Mouse (Mus musculus): ENCODE results near the gene Naglu. TPM values are rescaled to one million over a fixed set of nuclear protein-coding genes. Genes with fewer than 3 reads are reported as not detected.

The Naglu gene
- polyA plus RNA-seq, 1 experiment, result 30.7 TPM

DNA sequence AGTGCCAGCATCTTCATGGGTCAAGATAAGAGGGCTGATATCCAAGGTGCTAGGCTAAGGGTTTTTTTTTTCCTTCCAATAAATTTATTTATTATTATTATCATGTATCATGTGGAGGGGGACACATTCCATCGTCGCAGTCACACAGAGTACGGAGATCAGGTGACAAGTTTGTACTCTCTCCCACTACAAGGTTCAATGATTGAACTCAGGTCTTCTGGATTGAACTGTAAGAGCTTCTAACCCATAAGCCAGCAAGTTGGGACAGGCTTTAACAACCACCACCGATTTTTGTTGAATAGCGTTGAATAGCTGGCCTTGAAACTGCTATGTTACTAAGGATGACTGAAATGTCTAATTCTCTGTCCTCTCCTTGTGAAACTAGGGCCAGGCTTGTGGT is 10.6 kb downstream of the Naglu start:
- H3K36me3 ChIP-seq (replicated peaks; ENCODE audit: low read length), result peaks cover 40% of the 10 kb centered on the region
- H3K9me3 ChIP-seq, result no peaks in the 10 kb centered on the region
- H3K4me3 ChIP-seq (replicated peaks), result no peak overlapping the region
- H3K27me3 ChIP-seq (replicated peaks), result peaks cover 21% of the 10 kb centered on the region
- H3K4me1 ChIP-seq, result peaks cover 61% of the 10 kb centered on the region
- no peak for TF ChIP-seq FLI1 (IDR thresholded peaks at IDR 0.05; ENCODE audit: low read length)
- no peak for TF ChIP-seq GATA1 (IDR thresholded peaks at IDR 0.05; ENCODE audit: borderline replicate concordance, low read length)

DNA sequence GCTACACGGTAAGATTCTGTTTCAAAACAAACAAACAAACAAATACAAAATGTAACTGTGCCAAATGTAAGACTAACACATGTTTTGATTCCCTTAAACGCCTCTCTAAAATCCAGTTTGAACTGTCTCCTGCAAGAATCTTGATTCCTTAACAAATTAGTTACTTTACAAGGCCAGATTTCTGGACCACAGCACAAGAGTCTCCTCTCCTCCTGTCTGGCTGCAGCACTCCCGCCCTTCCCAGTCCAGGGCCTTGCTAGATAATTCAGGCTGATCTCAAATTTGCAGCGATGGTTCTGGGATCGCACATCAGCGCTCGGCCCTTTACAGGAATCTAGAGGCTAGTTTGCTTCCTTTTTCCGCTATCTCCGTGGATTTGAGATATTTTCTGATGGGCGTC is 11.8 kb downstream of the Naglu start:
- no peak for TF ChIP-seq GATA1 (IDR thresholded peaks at IDR 0.05; ENCODE audit: borderline replicate concordance, low read length)
- TF ChIP-seq FLI1 (IDR thresholded peaks at IDR 0.05; ENCODE audit: low read length), result no peak
- H3K9me3 ChIP-seq, result no peaks in the 10 kb centered on the region
- peaks cover 21% of the 10 kb centered on the region for H3K27me3 ChIP-seq (replicated peaks)

DNA sequence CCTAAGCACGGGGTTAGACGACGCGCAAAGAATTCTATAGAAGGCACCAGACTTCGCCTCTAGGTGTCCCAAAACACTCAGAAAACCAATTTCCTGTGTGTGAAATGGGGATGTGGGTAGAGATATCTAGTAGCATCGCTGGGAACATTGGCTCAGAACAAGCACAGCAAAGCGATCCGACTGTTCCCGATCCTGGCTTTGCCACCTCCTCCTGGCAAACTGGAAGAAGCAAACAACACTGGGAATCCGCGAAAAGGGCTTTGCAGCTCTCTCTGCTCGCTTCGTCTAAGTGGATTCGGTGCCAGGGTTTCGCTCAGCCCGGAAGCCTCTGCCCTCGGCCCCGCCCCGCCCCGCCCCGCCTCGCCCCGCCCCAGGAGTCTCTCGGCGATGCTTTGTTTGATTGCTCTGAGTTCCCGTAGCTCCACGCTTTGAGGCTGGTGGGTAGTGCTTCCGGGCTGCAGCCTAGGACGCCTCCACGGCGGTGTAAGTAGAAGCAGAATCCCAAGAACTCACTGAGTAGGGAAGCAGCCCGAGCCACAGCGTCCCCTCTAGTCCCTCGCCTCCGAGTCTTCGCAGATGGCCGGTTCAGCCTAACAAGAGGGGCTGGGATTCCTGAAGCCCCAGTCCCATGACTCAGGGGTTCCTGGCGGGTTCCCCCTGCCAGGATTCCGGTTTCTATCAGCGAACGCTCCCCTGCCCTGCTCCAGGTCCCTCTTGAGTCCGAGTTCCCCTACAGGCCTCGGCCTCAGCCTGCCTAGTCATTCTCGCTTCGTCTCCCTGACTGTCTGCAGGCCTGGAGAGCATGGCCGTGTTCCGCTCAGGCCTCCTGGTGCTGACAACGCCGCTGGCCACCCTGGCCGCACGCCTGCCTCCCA is 12.6 kb downstream of the Naglu start, which contains the start of gene Coasy:
Coasy (plus strand) TSS at position 358 of the 875 bp plus-strand sequence.
- Histone ChIP-seq H3K4me1 (peaks cover 78% of the 10 kb centered on the region), H3K36me3 (replicated peaks; ENCODE audit: low read length) (peaks cover 35% of the 10 kb centered on the region), H3K4me3 (replicated peaks) (peak within 1 kb of the TSS; percentile 99), H3K27me3 (replicated peaks) (peaks cover 21% of the 10 kb centered on the region), H3K9me3 (no peaks in the 10 kb centered on the region)
- TF ChIP-seq GATA1 (IDR thresholded peaks at IDR 0.05; ENCODE audit: borderline replicate concordance, low read length), result no peak
- TF ChIP-seq FLI1 (IDR thresholded peaks at IDR 0.05; ENCODE audit: low read length), result no peak

More for the DNA sequence above, 11.8 kb downstream of the Naglu start:
- Histone ChIP-seq H3K4me1 (peaks cover 73% of the 10 kb centered on the region), H3K4me3 (replicated peaks) (peak overlapping the region; percentile 99), H3K36me3 (replicated peaks; ENCODE audit: low read length) (peaks cover 43% of the 10 kb centered on the region)

DNA sequence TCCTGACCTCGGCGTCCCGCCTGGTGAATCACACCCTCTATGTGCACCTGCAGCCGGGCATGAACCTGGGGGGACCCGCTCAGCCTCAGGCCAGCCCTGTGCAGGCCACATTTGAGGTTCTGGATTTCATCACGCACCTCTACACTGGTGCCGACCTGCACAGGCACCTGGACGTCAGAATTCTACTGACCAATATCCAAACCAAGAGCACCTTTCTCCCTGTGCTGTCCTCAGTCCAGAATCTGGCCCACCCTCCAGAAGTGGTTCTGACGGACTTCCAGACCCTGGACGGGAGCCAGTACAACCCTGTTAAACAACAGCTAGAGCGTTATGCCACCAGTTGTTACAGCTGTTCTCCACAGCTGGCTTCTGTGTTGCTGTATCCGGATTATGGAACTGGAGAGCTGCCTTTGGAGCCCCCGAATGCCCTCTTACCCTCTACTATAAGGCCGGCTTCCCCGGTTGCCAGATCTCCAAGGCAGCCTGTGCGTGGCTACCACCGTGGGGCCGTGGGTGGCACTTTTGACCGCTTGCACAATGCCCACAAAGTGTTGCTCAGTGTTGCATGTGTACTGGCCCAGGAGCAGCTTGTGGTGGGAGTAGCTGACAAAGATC is 13.4 kb downstream of the Naglu start:
- H3K4me3 ChIP-seq (replicated peaks), result peak overlapping the region; percentile 99
- H3K9me3 ChIP-seq, result no peaks in the 10 kb centered on the region
- peaks cover 19% of the 10 kb centered on the region for H3K27me3 ChIP-seq (replicated peaks)
- peaks cover 85% of the 10 kb centered on the region for H3K4me1 ChIP-seq
- peaks cover 35% of the 10 kb centered on the region for H3K36me3 ChIP-seq (replicated peaks; ENCODE audit: low read length)
- no peak for TF ChIP-seq FLI1 (IDR thresholded peaks at IDR 0.05; ENCODE audit: low read length)
- no peak for TF ChIP-seq GATA1 (IDR thresholded peaks at IDR 0.05; ENCODE audit: borderline replicate concordance, low read length)

DNA sequence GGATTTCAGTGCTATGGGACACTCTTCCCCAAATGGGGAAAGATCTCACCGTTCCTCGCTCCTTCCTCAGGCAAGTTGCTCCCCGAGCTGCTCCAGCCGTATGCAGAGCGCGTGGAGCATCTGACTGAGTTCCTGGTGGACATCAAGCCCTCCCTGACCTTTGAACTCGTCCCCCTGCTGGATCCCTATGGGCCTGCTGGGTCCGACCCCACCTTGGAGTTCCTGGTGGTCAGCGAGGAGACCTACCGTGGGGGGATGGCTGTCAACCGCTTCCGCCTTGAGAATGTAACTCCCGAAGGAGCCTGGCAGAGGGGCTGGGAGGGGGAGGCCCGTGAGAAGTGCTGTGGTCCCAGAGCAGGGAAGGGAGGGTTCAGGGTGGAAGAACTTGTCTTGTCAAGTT is 14.4 kb downstream of the Naglu start:
- TF ChIP-seq FLI1 (IDR thresholded peaks at IDR 0.05; ENCODE audit: low read length) (no peak), GATA1 (IDR thresholded peaks at IDR 0.05; ENCODE audit: borderline replicate concordance, low read length) (no peak)
- Histone ChIP-seq H3K4me3 (replicated peaks) (peak overlapping the region; percentile 99), H3K36me3 (replicated peaks; ENCODE audit: low read length) (peaks cover 46% of the 10 kb centered on the region), H3K9me3 (no peaks in the 10 kb centered on the region), H3K27me3 (replicated peaks) (peaks cover 8% of the 10 kb centered on the region), H3K4me1 (peaks cover 88% of the 10 kb centered on the region)

DNA sequence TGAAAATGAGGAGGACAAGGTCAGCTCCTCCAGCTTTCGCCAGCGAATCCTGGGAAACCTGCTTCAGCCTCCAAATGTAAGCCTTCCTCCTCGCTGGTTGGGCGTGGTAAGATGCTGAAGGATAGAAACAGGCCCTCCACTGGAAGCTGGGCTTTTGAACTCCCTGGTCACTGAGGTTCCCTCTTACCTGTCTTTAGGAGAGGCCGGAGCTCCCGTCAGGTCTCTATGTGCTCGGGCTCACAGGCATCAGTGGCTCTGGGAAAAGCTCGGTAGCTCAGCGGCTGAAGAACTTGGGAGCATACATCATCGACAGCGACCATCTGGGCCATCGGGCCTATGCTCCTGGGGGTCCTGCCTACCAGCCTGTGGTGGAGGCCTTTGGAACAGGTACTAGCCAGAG is 15.0 kb downstream of the Naglu start:
- H3K4me3 ChIP-seq (replicated peaks), result no peak overlapping the region

DNA sequence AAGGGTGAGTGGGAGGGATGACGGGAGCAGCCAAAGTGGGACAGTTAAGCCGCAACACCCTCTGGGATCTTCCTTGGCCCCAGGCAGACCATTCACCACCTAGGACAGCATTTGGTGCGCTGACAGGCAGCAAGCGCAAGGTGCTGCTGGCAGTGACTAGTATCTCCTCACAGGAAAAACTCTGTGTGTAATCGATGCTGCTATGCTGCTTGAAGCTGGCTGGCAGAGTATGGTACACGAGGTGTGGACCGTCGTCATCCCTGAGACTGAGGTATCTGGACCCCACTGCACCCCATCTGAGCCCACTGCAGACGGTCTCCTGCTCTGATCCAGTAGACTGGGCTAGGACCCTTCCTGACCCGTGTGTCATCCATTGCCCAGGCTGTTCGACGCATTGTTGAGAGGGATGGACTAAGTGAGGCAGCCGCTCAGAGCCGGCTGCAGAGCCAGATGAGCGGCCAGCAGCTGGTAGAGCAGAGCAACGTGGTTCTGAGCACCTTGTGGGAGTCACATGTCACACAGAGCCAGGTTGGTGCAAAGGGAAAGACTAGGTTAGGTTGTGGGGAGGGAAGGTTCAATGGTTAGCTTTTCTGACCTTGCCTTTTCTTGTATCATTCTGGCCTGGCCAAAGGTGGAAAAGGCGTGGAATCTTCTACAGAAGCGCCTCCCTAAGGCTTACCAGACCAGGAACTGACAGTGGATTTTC is 16.0 kb downstream of the Naglu start:
- H3K4me3 ChIP-seq (replicated peaks), result peak overlapping the region; percentile 1
- no peaks in the 10 kb centered on the region for H3K9me3 ChIP-seq
- H3K36me3 ChIP-seq (replicated peaks; ENCODE audit: low read length), result peaks cover 61% of the 10 kb centered on the region
- peaks cover 82% of the 10 kb centered on the region for H3K4me1 ChIP-seq
- no peak for TF ChIP-seq GATA1 (IDR thresholded peaks at IDR 0.05; ENCODE audit: borderline replicate concordance, low read length)
- no peak for TF ChIP-seq FLI1 (IDR thresholded peaks at IDR 0.05; ENCODE audit: low read length)
- no peaks in the 10 kb centered on the region for H3K27me3 ChIP-seq (replicated peaks)

More for the DNA sequence above, 15.0 kb downstream of the Naglu start:
- TF ChIP-seq GATA1 (IDR thresholded peaks at IDR 0.05; ENCODE audit: borderline replicate concordance, low read length) (no peak), FLI1 (IDR thresholded peaks at IDR 0.05; ENCODE audit: low read length) (no peak)
- Histone ChIP-seq H3K9me3 (no peaks in the 10 kb centered on the region), H3K36me3 (replicated peaks; ENCODE audit: low read length) (peaks cover 51% of the 10 kb centered on the region), H3K27me3 (replicated peaks) (peaks cover 2% of the 10 kb centered on the region), H3K4me1 (peaks cover 88% of the 10 kb centered on the region)

DNA sequence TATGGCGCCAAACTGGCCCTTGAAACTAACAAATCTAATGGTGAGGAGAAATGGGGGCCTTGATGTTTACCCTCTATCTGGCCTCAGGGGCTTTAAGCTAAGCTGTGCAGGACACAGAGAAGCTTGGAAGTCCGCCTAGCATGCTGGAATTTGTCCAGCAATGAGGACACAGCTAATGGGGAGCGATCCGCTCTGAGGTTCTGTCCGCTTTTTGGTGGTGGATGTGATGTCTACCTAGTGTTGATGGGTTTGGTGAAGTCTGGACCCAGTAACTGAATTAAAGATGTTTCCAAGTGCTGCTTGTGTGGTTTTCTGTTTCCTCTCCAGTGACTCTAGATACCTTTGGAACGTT is 16.5 kb downstream of the Naglu start:
- no peaks in the 10 kb centered on the region for H3K27me3 ChIP-seq (replicated peaks)
- H3K36me3 ChIP-seq (replicated peaks; ENCODE audit: low read length), result peaks cover 66% of the 10 kb centered on the region
- TF ChIP-seq GATA1 (IDR thresholded peaks at IDR 0.05; ENCODE audit: borderline replicate concordance, low read length) (no peak), FLI1 (IDR thresholded peaks at IDR 0.05; ENCODE audit: low read length) (no peak)
- H3K9me3 ChIP-seq, result no peaks in the 10 kb centered on the region
- H3K4me1 ChIP-seq, result peaks cover 77% of the 10 kb centered on the region
- H3K4me3 ChIP-seq (replicated peaks), result peak overlapping the region; percentile 92

DNA sequence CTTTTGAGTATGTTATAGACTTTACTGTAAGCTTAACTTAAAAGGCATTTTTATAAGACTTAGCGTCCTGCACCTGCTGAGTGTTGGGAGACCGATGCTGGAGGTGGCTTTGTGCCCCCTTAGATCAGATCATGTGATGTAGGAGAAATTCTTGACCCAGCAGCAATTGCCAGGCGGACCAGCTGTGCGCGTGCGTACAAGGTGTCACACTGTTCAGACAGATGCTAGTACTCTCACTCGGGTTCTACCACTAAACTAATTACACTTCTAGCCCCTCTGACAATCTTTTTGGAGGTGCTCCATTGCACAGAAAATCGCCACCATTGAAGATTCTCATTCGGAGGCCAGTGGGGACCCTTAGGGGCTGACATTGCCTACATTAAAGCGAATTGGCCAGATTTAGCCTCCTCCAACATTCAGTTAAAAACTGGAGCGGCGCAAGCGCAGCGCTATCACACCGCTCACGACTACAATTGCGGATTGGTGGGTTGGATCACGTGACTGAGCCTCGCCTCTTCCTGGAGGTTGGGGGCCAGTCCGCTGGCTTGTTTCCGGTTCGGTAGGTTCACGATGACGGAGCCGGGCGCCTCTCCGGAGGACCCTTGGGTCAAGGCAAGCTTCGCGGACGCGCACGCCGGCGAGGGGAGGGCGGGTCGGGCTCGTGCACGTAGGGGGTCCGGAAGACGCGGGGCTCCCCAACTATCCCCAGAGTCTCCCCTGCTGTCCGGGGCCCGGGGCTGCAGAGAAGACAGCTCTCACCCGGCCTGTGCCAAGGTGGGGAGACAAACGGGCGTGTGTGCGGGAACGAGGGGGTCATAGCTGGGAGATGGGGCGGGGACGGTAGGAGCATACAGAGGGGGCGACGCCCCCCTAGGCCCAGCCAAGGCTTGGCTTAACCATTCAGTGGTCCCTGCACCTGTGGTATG is 17.2 kb downstream of the Naglu start, which contains the start of gene Mlx:
Mlx (plus strand) TSS at position 522 of the 926 bp plus-strand sequence.
- TF ChIP-seq GATA1 (IDR thresholded peaks at IDR 0.05; ENCODE audit: borderline replicate concordance, low read length) (no peak), FLI1 (IDR thresholded peaks at IDR 0.05; ENCODE audit: low read length) (no peak)
- peaks cover 74% of the 10 kb centered on the region for H3K36me3 ChIP-seq (replicated peaks; ENCODE audit: low read length)
- H3K4me3 ChIP-seq (replicated peaks), result peak within 1 kb of the TSS; percentile 92
- H3K4me1 ChIP-seq, result peaks cover 71% of the 10 kb centered on the region
- H3K27me3 ChIP-seq (replicated peaks), result no peaks in the 10 kb centered on the region
- no peaks in the 10 kb centered on the region for H3K9me3 ChIP-seq
